Mouse (Mus musculus) testis, adult 2 months (tissue): ENCODE data around the gene Xrcc3.

Experiments used
- CTCF ChIP-seq: fragments of 200-500 bp; IDR thresholded peaks from 2 replicates; pipeline ENCODE4 v1.5.1; 2012; ENCODE audit warnings: low read depth, mild to moderate bottlenecking, inconsistent platforms, low read length, moderate library complexity; ENCODE audit not compliant: control insufficient read depth, insufficient read depth, insufficient replicate concordance
- POLR2A ChIP-seq: fragments of 200-500 bp; IDR thresholded peaks from 2 replicates; pipeline ENCODE4 v1.6.1; 2012; ENCODE audit warnings: low read depth, mild to moderate bottlenecking, inconsistent platforms, low read length, moderate library complexity; ENCODE audit not compliant: control insufficient read depth

DNA sequence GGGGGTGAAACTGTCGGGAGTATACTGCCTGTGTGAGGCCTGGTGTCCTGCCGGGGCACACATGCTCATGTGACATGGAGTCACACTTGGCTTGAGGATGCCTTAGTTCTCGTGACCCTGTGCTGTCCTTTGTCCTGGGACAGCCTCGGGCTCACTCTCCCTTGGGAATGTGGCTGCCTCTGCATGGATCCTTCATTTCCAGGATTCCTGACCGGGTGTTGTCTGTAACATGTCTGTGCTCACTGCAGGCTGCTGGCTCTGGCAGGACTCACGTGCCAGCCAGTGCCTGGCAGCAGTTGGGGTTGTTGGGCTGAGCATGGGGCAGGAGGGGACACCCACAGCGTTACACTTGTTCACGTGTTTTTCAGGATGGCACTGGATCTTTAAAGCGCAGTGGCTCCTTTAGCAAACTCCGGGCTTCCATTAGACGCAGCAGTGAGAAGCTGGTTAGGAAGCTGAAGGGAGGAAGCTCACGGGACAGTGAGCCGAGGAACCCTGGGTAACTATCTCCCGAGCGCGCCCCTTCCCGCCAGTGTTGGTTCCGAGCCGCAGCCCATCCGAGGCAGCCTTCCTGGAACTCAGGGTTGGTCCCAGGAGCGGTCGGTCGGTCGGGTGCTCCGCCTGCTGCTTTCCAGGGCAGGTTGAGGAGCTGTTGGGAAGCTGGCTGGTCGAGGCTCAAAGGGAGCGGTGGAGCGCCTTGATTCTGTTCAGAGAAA lies 18.3 kb downstream of the Xrcc3 start:
- no peak for TF ChIP-seq CTCF
- TF ChIP-seq POLR2A = no peak
